Mouse (Mus musculus) activated CD4-positive, CD25-positive, alpha-beta regulatory T cell, adult 4 months (primary cell): Measurements from ENCODE around the gene Ndfip2. TPM values are rescaled to one million over a fixed set of nuclear protein-coding genes. Genes with fewer than 3 reads are reported as not detected.

ENCODE experiments used
- ATAC-seq: one replicate; pipeline ENCODE4 v1.8.0; 2017
- polyA plus RNA-seq, 2 experiments: library from polyadenylated mRNA; unstranded; fragments of 100-300 nt; shearing (Covaris generic); gene quantifications; one replicate each; pipeline ENCODE4 v1.2.1; 2017

Gene Ndfip2
- polyA plus RNA-seq, 2 experiments from 2014 or later = 45.1 to 51.6 TPM

DNA sequence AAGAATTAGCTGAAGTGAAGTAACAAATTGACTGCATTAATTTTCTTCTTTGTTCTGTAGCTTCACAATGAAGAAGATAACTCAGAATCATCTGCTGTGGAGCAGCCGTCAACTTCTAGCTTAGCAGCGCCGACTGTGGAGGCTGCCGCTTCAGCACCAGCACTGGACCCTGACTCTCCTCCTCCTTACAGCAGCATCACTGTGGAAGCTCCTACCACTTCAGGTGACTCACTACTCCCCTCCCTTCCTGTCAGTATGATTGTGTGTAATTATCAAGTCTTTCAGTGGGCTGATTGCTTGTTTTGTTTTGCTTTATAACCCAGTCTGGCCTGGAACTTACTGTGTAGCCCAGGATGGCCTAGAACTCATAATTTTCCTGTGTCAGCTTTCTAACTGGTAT lies 29.2 kb downstream of the Ndfip2 start:
- ATAC-seq = peak; percentile 64

GRCm38 (mm10) chr14:105287972-105288371 lies 29.6 kb downstream of the Ndfip2 start:
- peak; percentile 70 for ATAC-seq

DNA sequence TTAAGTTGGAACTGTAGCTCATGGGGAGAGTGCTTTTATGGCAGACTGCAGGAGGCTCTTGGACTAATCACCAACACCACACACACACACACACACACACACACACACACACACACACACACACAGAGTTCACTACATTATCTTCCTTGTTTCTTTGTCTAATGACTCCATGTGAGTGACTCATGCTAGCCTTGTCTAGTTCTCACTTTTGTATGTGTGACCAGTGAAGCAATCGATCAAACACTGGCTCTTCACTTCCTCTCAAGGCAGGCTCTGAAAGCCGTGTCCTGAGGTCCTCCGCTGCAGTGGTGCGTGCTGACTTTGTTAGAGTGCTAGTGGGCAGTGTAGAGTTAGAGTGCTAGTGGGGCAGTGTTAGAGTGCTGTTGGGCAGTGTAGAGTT lies 30.2 kb downstream of the Ndfip2 start:
- peak; percentile 30 for ATAC-seq

GRCm38 (mm10) chr14:105292139-105292538 lies 33.8 kb downstream of the Ndfip2 start:
- ATAC-seq = no peak

GRCm38 (mm10) chr14:105293777-105294176 lies 35.4 kb downstream of the Ndfip2 start:
- ATAC-seq = no peak

GRCm38 (mm10) chr14:105295820-105296582 lies 37.6 kb downstream of the Ndfip2 start:
- peak; percentile 93 for ATAC-seq

DNA sequence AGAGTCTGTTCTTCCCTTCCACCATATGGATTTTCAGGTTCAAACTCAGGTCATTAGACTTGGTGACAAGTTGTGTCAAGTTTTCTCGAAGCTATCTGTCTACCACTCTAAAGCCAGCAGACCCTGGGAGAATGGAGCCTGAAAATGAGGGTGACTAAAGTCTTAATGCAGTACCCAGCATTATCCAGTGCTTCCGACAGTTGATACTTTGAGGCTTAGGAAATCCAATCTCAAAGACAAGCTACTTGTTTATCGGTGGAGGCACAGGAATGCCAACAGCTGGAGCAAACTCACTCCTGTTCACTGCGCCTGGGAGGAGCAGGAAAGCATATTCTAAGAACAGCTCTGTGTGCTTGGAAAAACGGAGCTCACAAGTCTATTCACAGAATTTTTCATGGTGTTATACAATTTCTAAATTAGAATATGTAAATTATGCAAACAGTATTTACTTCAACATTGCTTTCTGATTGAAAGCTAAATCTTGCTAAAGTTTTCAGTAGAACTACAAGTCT lies 41.4 kb downstream of the Ndfip2 start:
- no peak for ATAC-seq

DNA sequence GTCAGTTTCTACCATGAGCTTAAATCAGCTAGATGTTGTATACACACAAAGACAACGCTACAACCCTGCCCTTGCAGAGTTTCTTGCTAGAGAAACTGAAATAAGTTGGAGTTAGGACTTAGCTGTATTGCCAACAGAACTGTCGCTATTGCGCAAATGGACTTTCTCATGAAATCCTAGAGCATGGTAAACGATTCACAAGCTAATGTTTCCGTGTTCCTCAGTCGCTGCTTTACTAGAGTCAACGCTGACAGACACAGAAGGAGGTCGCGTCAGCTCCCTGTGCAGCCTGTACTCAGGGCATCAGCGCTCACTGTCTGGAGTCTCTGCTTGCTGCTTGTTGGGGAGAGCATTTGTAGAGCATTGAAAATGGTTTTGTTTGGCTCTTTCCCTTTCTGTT lies 42.2 kb downstream of the Ndfip2 start:
- ATAC-seq = no peak

DNA sequence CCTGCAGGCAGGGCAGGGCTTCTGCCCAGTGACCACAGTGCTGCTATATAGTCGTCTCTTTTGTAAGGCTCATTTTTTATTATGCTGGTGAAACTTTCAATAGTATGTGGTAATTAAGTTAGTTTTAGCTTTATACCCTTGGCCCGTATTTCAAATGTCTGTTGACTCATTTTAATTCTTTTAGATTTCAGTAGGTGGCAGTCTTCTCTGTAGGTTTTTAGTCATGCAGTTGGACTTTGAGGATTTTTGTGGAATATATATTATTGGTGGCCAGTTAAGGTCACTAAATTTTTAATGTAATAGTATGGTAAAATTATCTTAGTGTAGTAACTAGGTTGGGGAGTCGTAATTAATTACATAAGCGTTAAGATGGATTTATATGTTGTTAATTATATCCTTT lies 44.3 kb downstream of the Ndfip2 start:
- ATAC-seq = no peak

- ATAC-seq = no peak
Observed at GRCm38 (mm10) chr14:105307716-105308115, 49.3 kb downstream of the Ndfip2 start.

GRCm38 (mm10) chr14:105312366-105312765 lies 54.0 kb downstream of the Ndfip2 start:
- no peak for ATAC-seq

DNA sequence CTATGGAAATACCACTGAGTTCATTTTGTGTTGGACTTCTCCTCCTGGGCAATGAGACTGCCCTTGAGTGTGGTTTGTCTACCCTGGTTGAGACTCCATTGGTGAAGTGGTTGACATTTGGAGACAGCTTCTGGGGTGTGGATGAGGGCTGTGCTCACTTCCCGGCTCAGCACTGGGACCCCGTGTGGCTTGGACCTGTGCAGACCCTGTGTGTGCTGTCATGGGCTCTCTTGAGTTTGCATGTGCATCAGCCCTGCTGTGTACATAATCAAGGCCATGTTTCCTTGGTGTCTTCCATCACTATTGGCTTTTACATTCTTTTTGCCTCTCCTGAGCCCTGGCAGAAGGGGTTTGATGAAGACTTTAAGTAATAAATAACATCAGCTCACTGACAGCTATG lies 54.6 kb downstream of the Ndfip2 start:
- no peak for ATAC-seq

DNA sequence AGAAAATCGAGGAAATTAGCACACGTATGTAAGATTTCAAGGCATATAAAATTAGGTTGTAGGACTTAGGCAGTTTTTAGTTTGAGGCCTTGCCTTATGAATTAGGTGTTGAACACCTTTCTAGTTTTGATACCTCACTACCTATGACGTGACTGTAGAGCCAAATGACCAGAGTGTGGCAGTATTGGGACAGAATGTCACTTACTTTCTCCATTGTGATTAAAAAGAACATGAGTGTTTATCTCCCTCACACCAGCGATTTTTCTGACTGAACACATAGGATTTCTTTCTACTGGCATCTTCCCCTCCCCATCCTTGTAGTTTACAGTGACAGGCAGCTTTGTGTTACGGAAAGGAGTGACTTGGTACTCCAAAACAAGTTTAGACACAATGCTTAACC lies 55.5 kb downstream of the Ndfip2 start:
- no peak for ATAC-seq

DNA sequence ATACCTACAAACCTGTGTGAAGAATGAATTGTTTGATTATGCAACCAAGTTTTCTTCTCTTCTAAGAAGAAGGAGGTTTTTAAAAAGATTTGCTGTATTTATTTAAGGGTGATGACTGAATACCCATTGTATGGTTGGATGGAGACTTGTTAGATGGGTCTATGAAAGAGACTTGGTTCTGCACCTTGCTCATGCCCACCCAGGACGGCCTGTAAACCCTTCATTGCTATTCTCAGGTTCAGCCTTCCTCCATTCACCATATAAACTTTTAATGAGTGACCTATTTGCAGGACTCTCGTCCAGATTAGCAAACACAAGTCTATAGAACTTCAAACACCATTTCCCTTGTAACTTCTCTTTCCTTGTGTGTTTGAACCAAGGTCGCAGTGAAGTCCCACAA lies 63.3 kb downstream of the Ndfip2 start:
- ATAC-seq = no peak

- ATAC-seq = no peak
Observed at GRCm38 (mm10) chr14:105322829-105323228, 64.5 kb downstream of the Ndfip2 start.

DNA sequence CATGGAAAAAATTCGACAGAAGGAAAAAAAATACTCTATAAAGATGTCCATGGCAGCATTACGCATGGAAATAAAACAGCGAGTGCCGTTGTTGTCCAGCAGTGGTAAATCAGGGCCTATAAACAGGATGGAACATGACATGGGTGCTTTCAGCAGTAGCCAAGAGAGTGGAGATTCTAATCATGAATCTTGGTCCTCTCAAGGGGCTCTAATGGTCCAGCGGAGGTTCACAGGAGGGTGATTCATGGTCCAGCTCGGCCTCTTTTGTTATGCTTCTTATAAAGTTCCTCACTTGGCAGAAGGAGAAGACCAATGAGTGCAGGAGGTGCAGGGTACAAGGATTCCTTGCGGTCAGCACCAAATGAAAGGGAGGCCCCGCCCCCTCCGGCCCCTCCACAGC lies 65.1 kb downstream of the Ndfip2 start:
- ATAC-seq = no peak

DNA sequence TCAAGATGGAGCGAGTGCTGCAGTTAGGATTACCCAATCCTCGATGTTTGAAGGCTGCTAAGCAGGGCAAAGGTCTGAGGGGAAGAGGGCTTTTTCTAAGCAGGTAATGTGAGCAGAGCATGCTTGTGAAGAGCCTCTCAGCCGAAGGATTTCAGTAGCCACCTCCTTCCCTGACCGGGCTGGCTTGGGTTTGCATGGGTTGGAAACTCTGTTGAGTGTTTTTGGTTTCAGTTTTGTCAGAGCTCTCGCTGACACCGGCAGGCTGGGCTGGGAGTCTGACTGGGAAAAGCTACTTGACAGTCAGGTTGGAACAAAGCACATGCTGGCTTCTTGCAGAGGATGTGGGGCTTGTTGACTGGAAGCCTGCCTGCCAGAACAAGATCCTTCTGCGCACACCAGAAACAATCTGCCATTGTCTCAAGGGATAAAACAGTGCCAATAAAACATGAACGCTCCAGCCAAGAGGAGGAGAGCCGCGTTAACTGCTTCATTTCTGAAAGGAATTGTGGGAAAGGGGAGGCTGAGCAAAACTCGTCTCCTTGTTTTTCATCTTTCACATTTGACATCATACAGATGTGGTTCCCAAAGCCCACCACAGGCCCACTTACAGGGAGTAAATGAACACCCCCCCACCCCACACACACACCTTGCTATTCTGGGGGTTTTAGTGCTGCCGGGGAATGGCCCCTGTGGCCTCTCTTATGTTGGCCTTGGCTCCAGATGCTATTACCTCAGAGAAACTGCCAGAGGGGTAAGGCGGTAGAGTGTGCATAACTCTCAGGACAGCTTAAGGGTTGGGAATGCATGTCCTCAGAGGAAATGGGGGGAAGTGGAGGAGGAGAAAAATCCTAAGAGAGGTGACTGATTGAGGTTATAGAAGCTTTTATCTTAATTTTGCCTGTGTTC lies 70.3 kb downstream of the Ndfip2 start:
- peak; percentile 66 for ATAC-seq

DNA sequence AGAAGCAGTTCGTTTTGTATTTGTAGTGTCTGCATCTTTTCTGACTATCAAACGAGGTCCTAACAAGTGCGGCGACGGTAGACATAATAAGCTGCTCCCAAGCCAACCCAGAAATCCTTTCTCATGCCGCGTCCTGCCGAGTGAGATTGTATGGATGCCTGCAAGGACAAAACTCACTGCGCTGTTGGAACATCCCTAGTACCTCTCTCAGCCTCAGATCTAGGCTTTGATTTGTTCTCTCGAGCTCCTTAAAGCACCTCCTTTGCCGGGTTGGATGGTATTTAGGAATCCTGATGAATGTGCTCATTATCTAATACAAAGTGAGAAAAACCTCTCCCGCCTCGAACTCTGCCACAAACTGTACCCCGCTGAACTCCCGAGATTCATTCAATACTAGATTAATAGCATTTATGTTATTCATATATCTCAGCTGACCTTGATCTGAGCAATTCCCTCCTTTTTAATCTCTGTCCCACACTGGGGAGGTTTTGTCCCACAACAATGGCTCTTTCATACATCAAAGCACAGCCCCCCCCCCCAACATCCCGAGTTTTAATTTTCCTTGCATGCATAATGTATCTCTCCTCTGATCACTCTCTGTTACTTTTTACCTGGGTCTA lies 75.2 kb downstream of the Ndfip2 start:
- ATAC-seq = no peak

DNA sequence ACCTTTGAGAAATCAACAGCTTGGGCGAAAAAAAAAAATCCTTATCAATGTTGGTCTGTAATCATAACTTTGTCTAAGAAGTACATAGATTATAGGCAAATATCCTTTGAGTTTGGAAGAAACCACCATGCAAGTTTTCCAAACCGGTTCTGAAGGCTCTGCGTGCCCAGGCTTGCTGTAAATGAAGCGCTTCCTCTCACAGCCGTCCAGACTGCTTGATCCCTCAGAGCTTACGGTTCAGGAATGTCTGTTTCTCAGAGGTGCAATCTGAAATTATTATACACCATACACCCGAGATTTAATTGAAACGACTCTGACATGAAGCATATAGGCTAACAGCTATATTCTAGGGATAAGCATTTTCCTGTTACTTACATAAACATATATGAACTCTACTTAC lies 83.4 kb downstream of the Ndfip2 start:
- ATAC-seq = no peak

DNA sequence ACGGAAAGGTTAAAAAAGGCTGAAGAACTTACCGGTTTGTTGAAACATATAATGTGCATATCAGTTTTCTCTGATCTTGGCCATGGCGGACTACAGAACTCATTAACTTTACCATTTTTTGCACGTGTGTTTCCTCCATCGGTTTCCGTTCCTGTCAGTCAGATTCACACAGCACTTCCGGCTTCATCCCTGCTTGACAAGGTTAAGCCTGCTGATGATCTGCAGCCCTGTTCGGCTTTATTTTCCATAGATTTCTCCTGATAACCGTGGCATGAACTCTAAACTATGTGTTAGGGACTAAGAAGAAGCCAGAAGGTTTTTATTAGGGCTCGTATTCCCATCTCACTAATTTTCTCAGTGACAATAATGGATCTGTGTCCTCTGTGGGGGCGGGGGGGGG lies 95.7 kb downstream of the Ndfip2 start:
- ATAC-seq = no peak
